Mouse (Mus musculus): Measurements from ENCODE around the gene Dram1.
A peak's percentile ranks its signal among the peaks of the same experiment; 100 is the strongest.

Dram1 gene

DNA sequence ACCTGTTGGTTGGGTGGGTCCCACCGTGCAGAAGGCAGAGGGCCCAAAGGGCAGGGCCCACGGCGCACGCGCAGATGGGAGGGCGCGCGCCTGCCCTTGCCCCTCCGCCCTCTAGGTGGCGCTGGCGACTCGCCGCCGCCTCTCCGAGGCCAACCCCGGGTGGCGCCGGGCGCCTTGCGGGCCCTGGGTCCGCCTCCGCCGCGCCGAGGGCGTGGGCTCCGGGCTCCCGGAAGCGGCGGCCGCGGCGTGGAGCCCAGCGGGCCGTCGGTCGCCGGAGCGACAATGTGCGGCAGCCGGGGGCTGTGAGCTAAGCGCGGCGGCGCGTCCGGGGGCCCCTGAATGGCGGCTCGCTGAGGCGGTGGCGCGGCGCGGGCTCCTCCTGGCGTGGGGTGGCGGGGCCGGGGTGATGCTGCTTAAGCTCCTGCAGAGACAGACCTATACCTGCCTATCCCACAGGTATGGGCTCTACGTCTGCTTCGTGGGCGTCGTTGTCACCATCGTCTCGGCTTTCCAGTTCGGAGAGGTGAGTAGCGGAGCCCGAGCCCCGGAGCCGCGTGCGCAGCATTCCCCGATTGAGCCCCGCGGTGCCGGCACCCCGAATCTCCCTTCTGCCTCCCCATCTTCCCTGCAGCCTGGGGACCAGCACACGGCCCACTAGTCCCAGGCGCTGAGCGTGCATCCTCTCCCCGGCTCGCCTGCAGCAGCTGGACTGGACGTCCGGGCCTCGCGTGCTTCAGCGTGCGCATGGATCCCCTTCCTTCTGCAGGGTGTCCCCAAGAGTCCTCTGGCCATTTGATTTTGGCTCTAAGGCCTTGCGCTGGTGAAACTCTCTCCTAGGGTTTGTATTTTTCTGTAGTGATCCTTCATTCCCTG is at the start of gene Dram1, which contains the start of gene Gnptab:
Dram1 (minus strand) TSS at position 68 of the 873 bp plus-strand sequence.
Gnptab (plus strand) TSS at position 120 of the 873 bp plus-strand sequence.
- DNase-seq (ENCODE audit: low spot score) = peak; percentile 85

DNA sequence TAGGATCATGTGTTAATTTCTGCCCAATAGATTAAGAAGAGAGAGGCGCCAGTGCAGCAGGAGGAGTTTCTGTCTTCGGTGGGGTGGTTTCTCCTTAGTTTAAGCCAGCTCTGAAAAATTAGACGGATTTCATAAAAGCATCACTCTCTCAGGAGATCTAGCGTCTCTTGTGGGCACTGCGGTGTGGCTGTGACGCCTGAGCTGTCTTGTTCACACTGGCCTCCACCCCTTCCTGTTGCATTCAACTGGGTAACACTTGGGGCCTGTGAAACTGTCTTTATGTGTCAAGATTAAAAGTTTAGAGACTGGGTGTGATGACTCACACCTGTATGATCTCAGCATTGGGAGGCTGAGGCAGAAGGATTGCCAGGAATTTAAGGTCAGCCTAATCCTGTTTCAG is 49.1 kb upstream of the Dram1 start:
- DNase-seq (ENCODE audit: low spot score) = no peak

DNA sequence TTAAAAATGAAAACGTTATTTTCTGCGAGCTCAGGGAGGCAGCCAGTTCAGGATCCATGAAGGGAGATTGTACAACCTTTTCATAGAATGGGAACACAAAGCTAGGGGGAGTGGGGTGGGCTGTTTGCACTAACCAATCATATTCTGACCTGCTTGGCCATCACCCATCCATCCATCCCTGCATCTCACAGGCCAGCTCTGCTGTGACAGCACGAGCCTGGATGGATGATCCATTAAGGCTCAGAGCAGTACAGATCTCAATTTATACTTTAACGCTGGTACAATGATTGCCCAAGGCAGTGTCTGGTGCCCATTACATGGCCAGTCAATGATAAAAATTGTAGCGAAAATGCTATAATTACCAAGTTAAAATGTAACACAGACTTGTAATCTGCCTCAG is 48.0 kb upstream of the Dram1 start:
- DNase-seq (ENCODE audit: low spot score) = no peak

- peak; percentile 81 for DNase-seq (ENCODE audit: low spot score)
Observed at GRCm38 (mm10) chr10:88426158-88426816, 47.4 kb upstream of the Dram1 start.

GRCm38 (mm10) chr10:88420655-88421435 is 42.0 kb upstream of the Dram1 start:
- no peak for DNase-seq (ENCODE audit: low spot score)

DNA sequence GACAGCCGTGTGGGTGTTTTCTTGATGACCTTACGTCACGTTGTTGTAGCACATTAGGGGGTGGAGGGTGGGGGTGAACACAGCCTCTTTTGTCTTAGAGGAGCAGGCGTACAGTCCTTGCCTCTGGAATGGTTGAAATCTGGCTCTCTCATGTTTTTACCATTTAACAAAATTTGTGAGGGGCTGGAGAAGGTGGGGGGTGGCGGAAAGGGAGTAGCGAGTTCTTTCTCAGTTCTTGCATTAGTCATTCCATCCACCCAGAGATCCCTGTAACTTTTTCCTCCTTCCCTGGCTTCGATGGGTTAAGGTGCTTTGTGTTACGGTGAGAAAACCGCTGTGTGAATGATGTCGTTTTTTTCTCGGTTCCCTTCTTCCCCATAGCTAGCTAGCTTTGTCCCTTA is 41.3 kb upstream of the Dram1 start:
- no peak for DNase-seq (ENCODE audit: low spot score)

DNA sequence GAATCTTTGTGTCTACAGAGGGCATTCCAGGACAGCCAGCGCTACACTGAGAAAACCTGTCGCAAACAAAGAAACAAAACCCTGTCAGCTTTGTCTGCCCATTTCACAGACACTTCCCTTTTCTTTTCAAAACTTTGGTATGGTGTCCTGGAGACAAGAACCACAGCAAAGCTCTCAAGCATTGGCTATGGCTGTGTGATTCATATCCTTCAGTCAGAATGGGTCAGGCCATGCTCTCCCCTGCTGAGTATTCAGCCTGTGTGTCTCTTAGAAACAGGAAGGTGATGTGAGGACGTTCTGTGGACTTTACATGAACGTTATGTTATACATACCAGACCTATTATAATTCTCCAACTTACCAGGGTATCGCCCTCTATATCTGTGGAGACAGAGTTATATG is 38.8 kb upstream of the Dram1 start:
- peak; percentile 34 for DNase-seq (ENCODE audit: low spot score)

GRCm38 (mm10) chr10:88412290-88412995 is 33.6 kb upstream of the Dram1 start:
- no peak for DNase-seq (ENCODE audit: low spot score)

DNA sequence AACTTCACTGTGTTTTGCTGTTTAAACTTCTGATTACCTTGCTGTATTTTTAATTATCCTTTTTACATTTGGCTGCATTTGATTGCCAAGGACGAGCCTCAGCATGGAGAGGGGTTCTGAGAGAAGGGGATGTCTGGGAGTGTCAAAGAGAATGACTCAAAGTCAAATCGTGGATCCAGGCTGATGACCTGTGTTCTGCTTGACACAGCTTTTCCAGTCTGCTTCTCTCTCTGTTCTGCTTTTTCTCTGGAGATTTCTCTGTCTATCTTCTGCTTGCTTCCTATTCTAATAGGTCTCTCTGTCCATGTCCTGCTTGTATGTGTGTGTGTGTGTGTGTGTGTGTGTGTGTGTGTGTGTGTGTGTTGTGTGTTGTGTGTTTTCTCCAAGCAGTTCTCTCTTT is 30.9 kb upstream of the Dram1 start:
- DNase-seq (ENCODE audit: low spot score) = no peak

DNA sequence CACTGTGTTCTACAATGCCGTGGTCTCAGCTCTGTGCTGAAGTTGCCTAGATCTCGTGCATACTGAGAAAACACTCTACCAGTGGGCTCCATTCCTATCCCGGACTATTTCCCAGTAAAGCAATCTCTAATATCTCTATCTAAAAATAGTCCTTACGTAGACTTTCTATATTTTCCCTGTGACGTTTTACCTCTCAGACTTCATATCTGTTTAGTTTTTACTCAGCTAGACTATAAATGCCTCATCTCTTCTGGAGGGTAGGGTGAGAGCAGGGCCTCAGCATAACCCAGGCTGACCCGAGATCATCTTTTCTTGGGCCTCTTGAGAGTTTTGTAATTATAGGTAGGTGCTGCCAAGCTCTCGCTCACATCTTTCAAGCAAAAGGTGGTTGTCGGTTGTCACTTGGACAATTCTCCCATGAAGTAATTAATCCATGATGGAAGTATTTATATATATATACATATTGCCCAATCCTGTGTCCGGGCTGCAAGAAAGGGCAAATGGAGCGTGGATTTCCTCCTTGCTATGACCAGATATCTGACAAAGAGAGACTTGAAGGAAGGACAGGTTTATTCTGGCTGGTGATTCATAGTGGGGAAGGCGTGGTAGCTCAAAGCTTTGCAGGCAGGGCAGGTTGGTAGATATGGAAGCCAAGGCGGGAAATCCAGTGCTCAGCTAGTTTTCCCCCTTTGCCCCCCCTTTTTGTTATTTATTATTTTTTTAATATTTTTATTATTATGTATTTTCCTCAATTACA is 29.2 kb upstream of the Dram1 start:
- no peak for DNase-seq (ENCODE audit: low spot score)

DNA sequence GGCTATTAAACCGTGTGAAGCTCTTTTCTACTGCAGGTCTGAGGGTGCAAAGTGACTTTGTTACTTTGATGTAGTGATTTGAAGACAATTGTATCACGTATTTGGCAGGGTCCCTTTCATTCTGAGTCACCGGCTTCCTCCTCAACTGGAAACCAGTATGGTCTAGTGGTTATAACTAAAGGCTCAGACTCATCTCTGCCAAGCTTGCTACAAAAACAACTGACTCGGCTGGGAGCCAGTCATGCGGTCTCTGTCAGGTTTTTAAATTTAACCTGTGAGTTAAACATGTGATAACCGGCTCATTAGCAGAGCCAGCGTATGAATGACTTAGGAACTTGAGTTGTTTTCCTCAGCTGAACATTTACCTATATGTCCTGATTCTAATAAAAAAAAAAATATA is 26.9 kb upstream of the Dram1 start:
- no peak for DNase-seq (ENCODE audit: low spot score)

- no peak for DNase-seq (ENCODE audit: low spot score)
Observed at GRCm38 (mm10) chr10:88404220-88404619, 25.3 kb upstream of the Dram1 start.

DNA sequence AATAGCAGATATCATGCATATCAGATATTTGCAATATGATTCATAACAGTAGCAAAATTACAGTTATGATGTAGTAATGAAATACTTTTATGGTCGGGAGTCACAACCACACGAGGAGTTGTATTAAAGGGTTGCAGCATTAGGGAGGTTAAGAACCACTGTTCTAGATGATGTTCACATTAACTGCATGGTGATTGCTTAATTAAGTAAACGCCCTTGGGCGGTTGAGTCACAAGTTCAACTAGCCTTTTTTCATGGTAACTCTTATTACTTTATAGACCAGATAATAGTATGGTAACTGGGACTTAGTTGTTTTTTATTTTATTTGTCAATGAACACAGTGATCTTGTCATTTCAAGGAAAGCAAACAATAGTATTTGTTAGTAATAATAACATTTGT is 24.1 kb upstream of the Dram1 start:
- no peak for DNase-seq (ENCODE audit: low spot score)

- DNase-seq (ENCODE audit: low spot score) = no peak
Observed at GRCm38 (mm10) chr10:88399271-88399670, 20.4 kb upstream of the Dram1 start.

GRCm38 (mm10) chr10:88398668-88399243 is 19.9 kb upstream of the Dram1 start:
- DNase-seq (ENCODE audit: low spot score) = no peak

DNA sequence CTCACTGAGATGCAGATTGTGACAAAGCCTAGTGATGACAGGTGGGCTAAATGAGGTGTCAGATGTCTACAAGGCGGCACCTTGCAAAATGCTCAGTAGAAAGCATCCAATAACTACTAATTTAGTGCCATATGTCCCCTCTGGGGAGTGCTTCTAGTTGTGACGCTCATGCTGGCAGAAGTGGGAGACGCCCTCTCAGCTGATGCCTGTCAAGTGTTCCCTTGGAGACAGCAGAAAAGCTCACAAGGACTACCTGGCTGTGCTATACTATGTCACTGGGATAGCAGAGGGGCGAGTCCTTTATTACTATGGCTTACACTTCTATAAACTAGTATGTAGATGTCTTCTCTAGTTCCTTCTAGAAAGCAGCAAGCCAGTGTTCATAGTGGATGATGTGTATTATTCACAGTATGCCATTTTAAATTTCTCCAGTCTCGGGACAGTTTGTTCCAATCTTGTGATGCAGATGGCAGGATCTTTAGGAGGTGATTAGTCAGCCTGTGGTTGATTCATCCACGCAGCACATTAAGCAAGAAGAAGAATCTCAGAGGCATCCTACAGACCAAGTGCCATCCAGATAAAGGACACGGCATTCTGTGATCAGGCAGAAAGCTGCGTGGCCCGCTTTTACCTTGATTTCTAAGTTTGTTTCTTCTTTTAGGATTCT is 13.4 kb upstream of the Dram1 start:
- no peak for DNase-seq (ENCODE audit: low spot score)

GRCm38 (mm10) chr10:88391495-88391894 is 12.6 kb upstream of the Dram1 start:
- DNase-seq (ENCODE audit: low spot score) = no peak

- no peak for DNase-seq (ENCODE audit: low spot score)
Observed at GRCm38 (mm10) chr10:88390096-88390790, 11.4 kb upstream of the Dram1 start.

DNA sequence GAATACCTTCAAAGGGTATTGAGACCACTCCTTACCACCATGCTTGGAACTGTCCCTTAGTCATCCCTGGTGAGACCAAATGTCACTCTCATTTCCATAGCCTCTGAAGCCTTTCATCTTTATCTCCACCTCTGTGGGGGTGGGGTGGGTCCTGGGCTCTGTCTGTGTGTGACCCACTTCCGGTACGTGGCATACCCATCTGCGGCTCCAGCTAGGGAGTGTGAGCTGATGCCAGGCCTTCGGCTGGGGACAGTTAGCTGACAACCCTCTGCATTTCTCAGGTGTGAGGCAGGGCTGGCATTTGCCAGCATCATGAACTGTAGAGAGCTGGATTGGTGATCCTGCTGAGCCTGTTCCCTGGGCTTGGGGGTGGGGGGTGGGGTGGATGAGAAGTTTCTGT is 10.7 kb upstream of the Dram1 start:
- DNase-seq (ENCODE audit: low spot score) = no peak

DNA sequence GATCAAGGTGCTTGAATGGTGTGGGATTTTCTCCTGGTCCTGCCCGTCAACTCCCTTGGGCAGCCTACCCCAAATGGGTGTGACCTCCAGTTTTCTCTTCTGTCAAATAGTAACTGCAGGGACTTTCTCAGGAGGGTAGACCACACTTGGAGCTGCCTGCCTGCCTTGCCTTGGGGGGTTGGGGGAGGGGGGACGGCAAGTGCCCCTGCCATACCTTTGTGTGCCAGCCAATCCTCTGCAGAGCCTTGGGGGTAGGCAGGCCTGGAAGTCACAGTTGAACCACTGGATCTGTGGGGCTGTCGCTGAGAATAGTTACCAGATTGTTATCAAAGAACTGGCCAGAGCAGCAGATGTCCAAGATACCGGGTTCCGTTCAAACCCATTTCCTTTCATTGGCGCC is 7.4 kb upstream of the Dram1 start:
- no peak for DNase-seq (ENCODE audit: low spot score)
